Mouse (Mus musculus): Measurements from ENCODE around the gene Ror1. TPM values are rescaled to one million over a fixed set of nuclear protein-coding genes. Genes with fewer than 3 reads are reported as not detected.

Ror1 gene
- polyA plus RNA-seq, 1 experiment from 2014 or later = 6.9 TPM

- Histone ChIP-seq H3K4me2 (ENCODE audit: low read depth) (no peak overlapping the region), H3K27me3 (ENCODE audit: control insufficient read depth, insufficient read depth, low read length) (no peaks in the 10 kb centered on the region), H3K9me3 (ENCODE audit: control insufficient read depth, low read length) (no peaks in the 10 kb centered on the region), H3K36me3 (ENCODE audit: control insufficient read depth, insufficient read depth, low read length) (no peaks in the 10 kb centered on the region), H3K4me1 (ENCODE audit: control insufficient read depth, insufficient read depth, low read length) (peaks cover 8% of the 10 kb centered on the region), H3K4me3 (ENCODE audit: low read depth, low read length) (no peak overlapping the region), H3K9ac (ENCODE audit: low read length) (no peak overlapping the region), H3K27ac (ENCODE audit: low read depth, low read length) (no peak overlapping the region)
- 62% methylated on average over 4 of the region's 4 CpGs for WGBS
- no peak for ATAC-seq (ENCODE audit: insufficient read depth, low FRiP score, low TSS enrichment)
- DNase-seq (ENCODE audit: low spot score) = no peak
Measured at GRCm38 (mm10) chr4:100219026-100219425, 123.4 kb downstream of the Ror1 start.

- WGBS = 85% methylated on average over 4 of the region's 4 CpGs
- Histone ChIP-seq H3K27ac (ENCODE audit: low read depth, low read length) (no peak overlapping the region), H3K4me3 (ENCODE audit: low read depth, low read length) (no peak overlapping the region), H3K4me2 (ENCODE audit: low read depth) (no peak overlapping the region), H3K9me3 (ENCODE audit: control insufficient read depth, low read length) (no peaks in the 10 kb centered on the region), H3K36me3 (ENCODE audit: control insufficient read depth, insufficient read depth, low read length) (no peaks in the 10 kb centered on the region), H3K9ac (ENCODE audit: low read length) (no peak overlapping the region), H3K4me1 (ENCODE audit: control insufficient read depth, insufficient read depth, low read length) (peaks cover 8% of the 10 kb centered on the region), H3K27me3 (ENCODE audit: control insufficient read depth, insufficient read depth, low read length) (no peaks in the 10 kb centered on the region)
- DNase-seq (ENCODE audit: low spot score) (no peak), ATAC-seq (ENCODE audit: insufficient read depth, low FRiP score, low TSS enrichment) (no peak)
Measured at GRCm38 (mm10) chr4:100219599-100219998, 124.0 kb downstream of the Ror1 start.

- Histone ChIP-seq H3K4me2 (ENCODE audit: low read depth) (no peak overlapping the region), H3K4me3 (ENCODE audit: low read depth, low read length) (no peak overlapping the region), H3K9me3 (ENCODE audit: control insufficient read depth, low read length) (no peaks in the 10 kb centered on the region), H3K27ac (ENCODE audit: low read depth, low read length) (no peak overlapping the region), H3K27me3 (ENCODE audit: control insufficient read depth, insufficient read depth, low read length) (no peaks in the 10 kb centered on the region), H3K36me3 (ENCODE audit: control insufficient read depth, insufficient read depth, low read length) (no peaks in the 10 kb centered on the region), H3K4me1 (ENCODE audit: control insufficient read depth, insufficient read depth, low read length) (peaks cover 8% of the 10 kb centered on the region), H3K9ac (ENCODE audit: low read length) (no peak overlapping the region)
- 78% methylated on average over 13 of the region's 13 CpGs for WGBS
- ATAC-seq (ENCODE audit: insufficient read depth, low FRiP score, low TSS enrichment) = no peak
- no peak for DNase-seq (ENCODE audit: low spot score)
Measured at GRCm38 (mm10) chr4:100221978-100222737, 126.6 kb downstream of the Ror1 start.

GRCm38 (mm10) chr4:100223532-100223931 is 127.9 kb downstream of the Ror1 start:
- 18% methylated on average over 1 of the region's 1 CpGs for WGBS
- no peak overlapping the region for H3K9ac ChIP-seq (ENCODE audit: low read length)
- H3K9me3 ChIP-seq (ENCODE audit: control insufficient read depth, low read length) = no peaks in the 10 kb centered on the region
- H3K4me3 ChIP-seq (ENCODE audit: low read depth, low read length) = no peak overlapping the region
- peaks cover 8% of the 10 kb centered on the region for H3K4me1 ChIP-seq (ENCODE audit: control insufficient read depth, insufficient read depth, low read length)
- no peaks in the 10 kb centered on the region for H3K36me3 ChIP-seq (ENCODE audit: control insufficient read depth, insufficient read depth, low read length)
- no peak overlapping the region for H3K4me2 ChIP-seq (ENCODE audit: low read depth)
- no peak for DNase-seq (ENCODE audit: low spot score)
- no peak for ATAC-seq (ENCODE audit: insufficient read depth, low FRiP score, low TSS enrichment)
- no peaks in the 10 kb centered on the region for H3K27me3 ChIP-seq (ENCODE audit: control insufficient read depth, insufficient read depth, low read length)
- no peak overlapping the region for H3K27ac ChIP-seq (ENCODE audit: low read depth, low read length)

- Histone ChIP-seq H3K9me3 (ENCODE audit: control insufficient read depth, low read length) (no peaks in the 10 kb centered on the region), H3K9ac (ENCODE audit: low read length) (no peak overlapping the region), H3K4me2 (ENCODE audit: low read depth) (no peak overlapping the region), H3K36me3 (ENCODE audit: control insufficient read depth, insufficient read depth, low read length) (no peaks in the 10 kb centered on the region), H3K4me1 (ENCODE audit: control insufficient read depth, insufficient read depth, low read length) (peaks cover 8% of the 10 kb centered on the region), H3K27me3 (ENCODE audit: control insufficient read depth, insufficient read depth, low read length) (no peaks in the 10 kb centered on the region), H3K4me3 (ENCODE audit: low read depth, low read length) (no peak overlapping the region), H3K27ac (ENCODE audit: low read depth, low read length) (no peak overlapping the region)
- WGBS = 65% methylated on average over 3 of the region's 3 CpGs
- ATAC-seq (ENCODE audit: insufficient read depth, low FRiP score, low TSS enrichment) (no peak), DNase-seq (ENCODE audit: low spot score) (no peak)
Measured at GRCm38 (mm10) chr4:100223965-100224364, 128.4 kb downstream of the Ror1 start.

GRCm38 (mm10) chr4:100226619-100227018 is 131.0 kb downstream of the Ror1 start:
- H3K4me3 ChIP-seq (ENCODE audit: low read depth, low read length) = no peak overlapping the region
- no peak overlapping the region for H3K9ac ChIP-seq (ENCODE audit: low read length)
- WGBS = 64% methylated on average over 4 of the region's 4 CpGs
- peaks cover 8% of the 10 kb centered on the region for H3K4me1 ChIP-seq (ENCODE audit: control insufficient read depth, insufficient read depth, low read length)
- H3K27me3 ChIP-seq (ENCODE audit: control insufficient read depth, insufficient read depth, low read length) = no peaks in the 10 kb centered on the region
- H3K4me2 ChIP-seq (ENCODE audit: low read depth) = no peak overlapping the region
- ATAC-seq (ENCODE audit: insufficient read depth, low FRiP score, low TSS enrichment) (no peak), DNase-seq (ENCODE audit: low spot score) (no peak)
- H3K9me3 ChIP-seq (ENCODE audit: control insufficient read depth, low read length) = no peaks in the 10 kb centered on the region
- no peak overlapping the region for H3K27ac ChIP-seq (ENCODE audit: low read depth, low read length)
- no peaks in the 10 kb centered on the region for H3K36me3 ChIP-seq (ENCODE audit: control insufficient read depth, insufficient read depth, low read length)

- DNase-seq (ENCODE audit: low spot score) = no peak
Measured at GRCm38 (mm10) chr4:100228106-100228505, 132.5 kb downstream of the Ror1 start.

GRCm38 (mm10) chr4:100230245-100230644 is 134.7 kb downstream of the Ror1 start:
- 41% methylated on average over 5 of the region's 5 CpGs for WGBS
- no peak for DNase-seq (ENCODE audit: low spot score)
- ATAC-seq (ENCODE audit: insufficient read depth, low FRiP score, low TSS enrichment) = no peak
- H3K36me3 ChIP-seq (ENCODE audit: control insufficient read depth, insufficient read depth, low read length) = no peaks in the 10 kb centered on the region
- H3K4me3 ChIP-seq (ENCODE audit: low read depth, low read length) = no peak overlapping the region
- H3K9ac ChIP-seq (ENCODE audit: low read length) = no peak overlapping the region
- no peaks in the 10 kb centered on the region for H3K27me3 ChIP-seq (ENCODE audit: control insufficient read depth, insufficient read depth, low read length)
- H3K4me1 ChIP-seq (ENCODE audit: control insufficient read depth, insufficient read depth, low read length) = no peaks in the 10 kb centered on the region
- H3K4me2 ChIP-seq (ENCODE audit: low read depth) = no peak overlapping the region
- H3K27ac ChIP-seq (ENCODE audit: low read depth, low read length) = no peak overlapping the region
- H3K9me3 ChIP-seq (ENCODE audit: control insufficient read depth, low read length) = no peaks in the 10 kb centered on the region

More at GRCm38 (mm10) chr4:100228106-100228505, 132.5 kb downstream of the Ror1 start:
- ATAC-seq (ENCODE audit: insufficient read depth, low FRiP score, low TSS enrichment) = no peak
- Histone ChIP-seq H3K4me3 (ENCODE audit: low read depth, low read length) (no peak overlapping the region), H3K27me3 (ENCODE audit: control insufficient read depth, insufficient read depth, low read length) (no peaks in the 10 kb centered on the region), H3K36me3 (ENCODE audit: control insufficient read depth, insufficient read depth, low read length) (no peaks in the 10 kb centered on the region), H3K4me2 (ENCODE audit: low read depth) (no peak overlapping the region), H3K9ac (ENCODE audit: low read length) (no peak overlapping the region), H3K4me1 (ENCODE audit: control insufficient read depth, insufficient read depth, low read length) (peaks cover 7% of the 10 kb centered on the region), H3K27ac (ENCODE audit: low read depth, low read length) (no peak overlapping the region), H3K9me3 (ENCODE audit: control insufficient read depth, low read length) (no peaks in the 10 kb centered on the region)
- 85% methylated on average over 3 of the region's 3 CpGs for WGBS

- H3K4me3 ChIP-seq (ENCODE audit: low read depth, low read length) = no peak overlapping the region
- WGBS = 90% methylated on average over 2 of the region's 2 CpGs
- H3K4me2 ChIP-seq (ENCODE audit: low read depth) = no peak overlapping the region
- H3K36me3 ChIP-seq (ENCODE audit: control insufficient read depth, insufficient read depth, low read length) = no peaks in the 10 kb centered on the region
- no peak overlapping the region for H3K27ac ChIP-seq (ENCODE audit: low read depth, low read length)
- H3K27me3 ChIP-seq (ENCODE audit: control insufficient read depth, insufficient read depth, low read length) = no peaks in the 10 kb centered on the region
- H3K9ac ChIP-seq (ENCODE audit: low read length) = no peak overlapping the region
- no peaks in the 10 kb centered on the region for H3K4me1 ChIP-seq (ENCODE audit: control insufficient read depth, insufficient read depth, low read length)
- H3K9me3 ChIP-seq (ENCODE audit: control insufficient read depth, low read length) = no peaks in the 10 kb centered on the region
- ATAC-seq (ENCODE audit: insufficient read depth, low FRiP score, low TSS enrichment) (no peak), DNase-seq (ENCODE audit: low spot score) (no peak)
Measured at GRCm38 (mm10) chr4:100230963-100231362, 135.4 kb downstream of the Ror1 start.

Data from neural tube, embryonic 11.5 days (tissue).